Mouse (Mus musculus) frontal cortex, postnatal 36 days (tissue): ENCODE results near the gene Ubxn10.

Source experiments
- DNase-seq, 2 experiments: peaks; one replicate each; pipeline ENCODE4 v3.0.0; 2022; ENCODE audit warnings: low spot score in 2 of 2

Ubxn10 gene

DNA sequence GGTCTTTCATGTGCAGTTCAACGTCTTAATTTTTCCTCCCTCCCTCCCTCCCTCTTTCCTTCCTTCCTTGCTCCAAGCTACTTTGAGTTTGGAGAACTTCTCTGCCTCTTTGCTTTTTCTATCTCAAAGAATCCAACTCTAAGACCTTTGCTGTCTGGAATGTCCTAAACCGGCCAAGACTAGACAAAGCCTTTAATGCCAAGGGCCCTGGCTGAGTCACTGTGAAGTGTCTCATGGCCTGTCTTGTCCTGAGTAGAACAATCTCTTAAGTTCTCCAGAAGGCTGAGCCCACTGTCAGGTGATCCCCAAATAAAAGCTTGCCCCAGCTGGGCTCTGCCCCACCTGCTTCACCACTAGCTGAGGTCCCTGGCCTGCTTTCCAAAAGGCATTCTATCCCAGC lies 34.9 kb downstream of the Ubxn10 start:
- no peak for DNase-seq

DNA sequence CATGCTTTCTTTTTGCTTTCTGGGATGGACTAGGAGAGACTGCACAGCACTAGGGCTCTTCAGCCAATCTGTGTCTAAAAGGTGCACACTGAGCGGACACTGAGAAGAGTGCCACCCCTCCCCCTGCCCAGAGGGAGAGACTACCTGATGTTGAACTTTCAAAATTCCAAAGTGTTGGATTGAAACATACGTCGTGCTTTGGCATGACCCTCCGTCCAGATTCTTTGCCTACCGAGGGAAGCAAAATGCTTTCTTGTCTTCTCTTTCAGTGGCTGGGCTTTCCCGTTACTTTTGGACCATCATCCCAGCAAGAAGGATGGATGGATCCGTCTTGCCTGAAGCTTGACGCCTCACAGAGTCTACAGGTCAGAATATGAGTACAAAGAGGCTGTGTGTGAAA lies 35.9 kb downstream of the Ubxn10 start:
- DNase-seq, result no peak

DNA sequence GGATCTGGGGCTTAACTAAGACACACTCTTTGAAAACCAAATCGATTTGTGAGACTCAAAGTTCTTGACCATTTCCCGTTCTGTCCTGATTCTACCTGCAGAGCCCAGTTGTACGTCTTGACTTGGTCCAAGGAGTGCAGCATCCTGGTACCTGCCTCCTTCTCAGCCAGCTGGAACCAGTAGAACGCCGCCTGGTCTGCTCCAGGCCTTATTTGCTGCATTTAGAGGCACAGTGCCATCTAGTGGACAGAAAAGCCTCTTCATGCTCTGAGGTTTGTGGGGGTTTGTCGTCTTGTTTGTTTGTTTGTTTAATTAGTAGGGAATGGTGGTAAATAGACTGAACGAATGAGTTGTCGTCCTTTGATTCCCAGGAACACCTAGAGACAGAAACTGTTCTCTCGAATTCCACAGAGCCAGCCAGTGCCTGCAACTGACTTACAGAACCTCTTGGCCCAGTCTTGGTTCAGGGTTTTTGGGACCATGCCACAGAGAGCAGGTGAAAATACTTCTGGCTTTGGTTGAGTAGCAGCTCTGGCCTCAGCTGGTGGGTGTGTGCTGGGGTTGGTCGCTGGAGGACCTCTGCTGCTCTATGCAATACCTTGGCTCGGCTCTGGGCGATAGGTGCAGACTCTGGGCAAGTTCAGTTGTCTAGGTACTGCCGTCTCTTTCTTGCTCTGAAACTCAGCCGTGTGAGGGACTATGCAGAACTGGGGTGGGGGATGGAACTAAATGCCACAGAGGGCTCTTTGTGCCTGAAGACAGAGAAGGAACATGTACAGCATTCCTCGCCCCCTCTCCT lies 36.6 kb downstream of the Ubxn10 start:
- peak in 1 of 2 experiments; percentile 75 for DNase-seq

DNA sequence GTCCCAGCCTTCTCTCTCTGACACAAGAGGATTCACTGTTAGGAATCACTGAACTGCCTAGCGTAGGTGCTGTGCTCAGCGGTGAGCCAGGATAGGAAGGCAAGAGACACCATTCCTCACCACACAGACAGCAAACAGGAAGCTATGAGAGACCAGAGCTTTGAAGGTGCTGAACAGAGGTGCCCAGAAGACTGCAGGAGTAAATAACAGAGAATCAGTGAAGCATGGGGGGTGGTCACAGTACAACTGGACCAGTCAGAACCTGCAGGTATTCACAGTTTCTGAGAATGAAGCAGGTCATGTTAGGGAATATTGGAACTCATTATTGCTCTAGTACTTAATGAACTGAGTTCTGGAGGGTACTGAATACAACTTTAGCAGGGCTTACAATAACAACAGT lies 38.7 kb downstream of the Ubxn10 start:
- DNase-seq, result no peak

DNA sequence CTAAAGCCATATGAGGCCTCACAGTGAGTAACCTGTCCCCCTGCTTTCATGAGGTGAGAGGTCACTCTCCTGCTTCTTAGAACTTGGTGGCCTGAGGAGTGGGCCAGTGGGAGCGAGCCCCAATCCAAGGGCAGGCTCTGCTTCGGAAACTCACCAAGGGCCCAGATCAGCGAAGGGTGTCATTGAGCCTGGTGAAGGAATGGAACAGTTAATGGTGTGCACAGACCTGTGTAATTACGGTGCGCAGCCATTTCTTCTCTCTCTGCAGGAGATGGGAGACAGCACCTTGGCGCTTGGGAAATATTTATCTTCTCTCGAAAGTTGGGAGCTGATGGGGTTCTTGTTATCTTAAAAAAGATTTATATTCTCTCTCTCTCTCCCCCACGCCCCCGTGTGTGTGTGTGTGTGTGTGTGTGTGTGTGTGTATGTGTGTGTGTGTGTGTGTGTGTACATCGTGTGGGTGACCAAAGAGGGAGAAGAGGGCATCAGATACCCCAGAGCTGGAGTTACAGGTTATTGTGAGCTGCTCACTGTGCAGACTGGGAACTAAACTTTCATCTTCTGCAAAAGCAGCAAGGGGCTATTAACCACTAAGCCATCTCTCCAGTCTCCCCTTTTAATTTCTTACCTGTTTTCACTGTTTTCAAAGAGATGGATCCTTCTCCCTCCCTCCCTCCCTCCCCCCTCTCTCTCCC lies 39.7 kb downstream of the Ubxn10 start:
- no peak for DNase-seq

DNA sequence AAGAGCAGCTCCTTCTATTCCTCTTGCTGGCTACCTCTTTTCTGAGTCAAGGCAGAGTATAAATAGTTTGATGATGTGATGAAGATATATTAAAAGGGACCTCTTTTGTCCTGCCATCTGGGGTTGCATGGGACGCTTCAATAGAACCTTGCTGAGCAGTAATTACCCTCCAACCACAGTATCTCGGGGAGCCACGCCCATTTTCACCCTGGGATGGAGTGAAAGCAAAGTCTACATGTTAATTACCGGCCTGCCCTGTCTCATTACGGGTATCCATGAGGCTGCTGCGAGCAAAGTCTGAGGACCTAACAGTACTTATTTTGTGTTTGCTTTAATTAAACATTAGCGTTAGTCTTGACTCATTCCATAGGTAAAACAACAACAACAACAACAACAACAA lies 40.2 kb downstream of the Ubxn10 start:
- no peak for DNase-seq

DNA sequence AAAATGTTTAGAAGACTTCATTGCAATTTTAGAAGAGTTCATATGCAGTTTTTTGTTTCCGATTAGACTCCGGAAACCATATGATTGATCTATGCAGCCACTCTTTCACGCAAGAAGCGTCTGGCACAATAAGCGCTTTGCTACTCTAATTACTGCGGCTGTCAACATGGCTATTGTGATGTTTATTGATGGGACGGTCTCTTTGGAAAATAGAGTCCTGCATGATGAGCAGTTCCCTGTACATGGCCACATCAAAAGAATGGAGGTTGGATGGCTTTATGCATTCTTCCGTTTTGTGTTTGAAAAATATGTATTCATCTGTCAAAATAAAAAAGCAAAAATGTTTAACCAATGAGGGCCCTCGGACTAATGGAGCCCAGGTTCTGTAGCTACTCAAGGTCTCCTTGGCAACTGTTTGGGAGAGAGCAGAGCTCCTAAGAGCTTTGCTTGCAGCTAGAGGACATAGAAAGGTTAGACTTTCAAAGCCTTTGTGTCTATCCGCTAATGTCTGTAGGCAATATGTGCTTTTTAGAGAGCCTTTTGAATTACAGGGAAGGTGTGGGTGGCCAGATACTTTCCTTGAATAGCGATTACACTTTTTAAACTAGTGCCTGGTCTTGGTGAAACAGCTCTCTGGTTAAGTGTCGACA lies 43.8 kb downstream of the Ubxn10 start:
- no peak for DNase-seq

DNA sequence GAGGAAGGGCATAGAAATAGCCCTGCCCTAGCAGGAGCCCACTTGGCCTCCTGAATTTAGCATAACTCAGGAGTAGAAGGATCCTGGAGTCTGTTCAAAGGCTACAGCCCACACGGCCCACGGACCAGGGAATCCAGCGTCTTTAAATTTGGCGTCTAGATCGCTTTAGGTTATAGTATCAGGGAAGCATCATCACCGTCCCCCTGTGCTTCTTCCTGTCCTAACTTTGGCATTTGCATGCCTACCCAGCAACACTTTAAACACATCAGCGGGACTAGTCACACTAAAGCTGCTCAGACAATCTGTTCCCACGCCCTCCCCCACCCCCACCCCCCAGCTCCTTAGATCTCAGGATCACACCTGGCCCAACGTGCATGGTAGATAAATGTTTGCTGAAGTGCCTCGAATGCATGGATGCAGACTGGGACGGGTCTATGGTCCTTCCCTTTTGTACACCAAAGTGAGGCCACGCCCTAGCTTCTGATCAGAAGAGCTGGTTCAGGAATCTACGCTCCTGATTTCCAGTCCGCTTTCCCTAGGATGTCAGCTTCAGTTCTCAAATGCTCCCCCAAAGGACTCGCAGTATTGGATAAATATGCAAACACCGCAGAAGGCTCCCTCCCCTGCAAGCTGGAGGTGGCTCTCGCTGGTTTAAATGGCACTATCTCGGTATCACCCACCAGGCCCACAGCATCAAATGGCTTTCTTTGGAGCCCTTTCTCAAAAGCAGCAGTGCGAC lies 45.4 kb downstream of the Ubxn10 start:
- DNase-seq, result peak; percentile 71 to 82

DNA sequence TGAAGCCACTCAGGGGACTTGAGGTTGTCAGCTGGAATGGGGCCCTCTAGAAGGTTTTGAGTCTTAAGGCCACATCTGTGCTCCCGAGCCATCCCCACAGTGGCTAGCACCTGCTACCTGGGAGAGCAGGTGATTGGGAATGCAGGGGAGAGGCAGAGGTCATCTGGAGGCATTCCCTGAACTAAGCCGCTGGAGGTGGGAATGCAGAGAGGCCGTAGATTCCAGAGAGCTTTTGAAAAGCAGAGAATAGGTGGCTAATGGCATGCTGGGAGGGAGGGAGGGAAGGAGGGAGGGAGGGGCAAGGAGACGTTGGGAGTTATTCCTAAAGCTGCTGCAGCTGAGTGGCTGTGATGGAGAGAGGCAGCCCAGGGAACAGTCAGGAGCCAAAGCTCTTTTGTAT lies 46.4 kb downstream of the Ubxn10 start:
- no peak for DNase-seq

DNA sequence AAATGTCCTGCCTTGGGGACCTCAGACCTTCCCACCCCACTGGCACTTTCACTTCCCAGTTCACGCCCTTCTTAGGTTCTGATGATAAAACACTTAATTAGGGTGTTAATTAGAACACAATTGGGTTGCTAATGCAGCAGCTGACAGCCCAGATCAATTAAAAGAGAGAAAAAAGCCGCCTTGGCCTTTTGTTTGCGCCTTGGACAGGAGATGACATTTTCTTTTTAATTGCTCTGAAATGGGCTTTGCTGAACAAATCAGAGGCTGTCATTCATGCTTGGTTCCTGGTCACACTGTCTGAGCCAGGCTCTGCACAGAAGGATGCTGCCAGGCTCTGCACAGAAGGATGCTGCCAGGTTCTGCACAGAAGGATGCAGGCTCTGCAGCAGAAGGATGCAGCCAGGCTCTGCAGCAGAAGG lies 47.9 kb downstream of the Ubxn10 start:
- DNase-seq, result no peak

DNA sequence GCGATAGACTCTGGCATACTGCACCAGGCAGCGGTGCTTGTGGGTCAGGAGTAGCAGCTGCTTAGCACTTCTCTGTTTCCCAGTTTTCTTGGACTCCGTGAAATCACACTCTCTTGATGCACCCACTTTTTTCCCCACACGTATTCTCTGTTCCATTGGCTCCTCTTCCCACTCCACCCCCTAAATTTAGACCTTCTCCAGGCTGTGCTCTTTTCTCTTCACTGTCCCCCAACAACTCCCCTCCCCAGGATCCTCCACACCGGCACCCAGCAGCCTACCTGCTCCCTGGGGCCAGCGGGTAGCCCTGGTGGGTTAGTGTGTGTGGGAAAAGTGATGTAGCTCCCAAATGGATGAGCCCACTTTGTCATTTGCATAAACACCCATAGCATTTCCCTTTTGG lies 51.2 kb downstream of the Ubxn10 start:
- DNase-seq, result peak; percentile 63 to 69

DNA sequence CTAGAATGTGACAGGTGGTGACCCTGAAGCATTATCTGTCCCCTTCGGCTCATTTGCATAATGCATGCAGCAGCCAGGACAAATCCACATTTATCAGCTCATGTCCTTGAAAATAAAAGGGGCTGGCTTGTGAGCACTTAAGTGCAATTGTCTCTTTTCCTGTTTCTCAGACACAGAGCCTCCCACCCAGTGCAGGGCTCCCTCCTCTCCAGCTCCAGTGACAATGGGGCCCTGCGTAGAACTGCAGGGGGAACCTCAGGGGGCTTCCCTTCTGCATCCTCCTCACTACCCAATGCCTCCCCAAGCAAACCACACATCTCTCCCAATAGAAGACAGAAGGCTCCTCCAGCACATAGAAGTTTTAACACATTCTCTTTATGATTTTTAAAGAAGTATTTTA lies 54.2 kb downstream of the Ubxn10 start:
- DNase-seq, result no peak

DNA sequence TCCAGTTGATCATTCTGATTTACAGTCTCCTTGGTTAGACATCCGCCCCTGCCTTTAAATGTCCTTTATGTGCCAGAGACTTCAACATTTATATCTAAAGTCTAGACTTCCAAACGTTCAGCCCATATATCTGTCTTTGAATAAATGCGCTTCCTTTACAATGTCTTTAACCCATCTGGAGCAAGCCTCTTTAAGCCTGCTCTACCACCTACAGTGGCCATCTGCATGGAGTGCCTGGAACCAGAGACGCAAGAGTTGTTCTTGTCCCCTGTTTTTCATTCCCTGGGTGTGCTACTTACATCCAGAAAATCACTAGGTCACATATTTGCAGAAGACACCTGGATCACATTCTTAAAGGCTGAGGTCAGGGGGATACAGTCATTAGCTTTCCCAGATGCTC lies 56.8 kb downstream of the Ubxn10 start:
- no peak for DNase-seq

DNA sequence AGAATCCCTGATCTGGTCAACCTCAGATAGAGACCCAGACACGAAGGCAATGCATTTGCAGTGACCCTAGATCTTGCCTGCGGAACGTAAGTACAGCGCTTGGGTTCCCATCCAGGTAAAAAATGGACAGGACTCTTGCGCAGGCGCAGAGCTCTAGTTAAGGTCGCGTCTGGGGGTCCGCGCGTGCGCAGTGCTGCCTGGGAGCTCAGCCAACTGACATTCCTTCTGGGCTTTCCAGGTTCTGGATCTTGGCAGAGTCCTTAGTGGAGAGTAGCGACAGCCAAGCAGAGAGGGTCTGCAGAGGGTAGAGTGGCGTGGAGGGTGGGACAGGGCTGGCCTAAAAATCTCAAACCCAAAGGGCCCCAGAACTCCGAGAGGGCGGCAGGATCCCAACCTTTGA lies 59.4 kb downstream of the Ubxn10 start:
- DNase-seq, result peak; percentile 67 to 75

DNA sequence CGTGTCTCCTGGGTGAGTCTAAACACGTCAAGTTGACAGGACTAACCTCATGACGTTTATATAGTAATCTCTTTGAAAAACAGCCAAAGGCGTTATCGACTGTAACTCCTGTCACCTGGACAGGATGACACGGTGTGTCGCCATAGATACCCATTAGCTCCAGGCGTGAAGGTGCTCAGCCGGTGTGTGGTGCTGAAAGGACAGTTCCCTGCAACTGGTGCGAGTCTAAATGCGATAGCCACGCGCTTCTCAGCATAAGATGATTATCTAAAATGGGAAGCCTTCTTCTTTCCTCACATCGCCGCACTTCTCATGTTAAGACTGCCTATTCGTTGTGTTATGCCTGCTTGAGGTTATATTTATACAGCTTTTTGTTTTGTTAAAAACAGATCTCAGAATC lies 60.5 kb downstream of the Ubxn10 start:
- no peak for DNase-seq

DNA sequence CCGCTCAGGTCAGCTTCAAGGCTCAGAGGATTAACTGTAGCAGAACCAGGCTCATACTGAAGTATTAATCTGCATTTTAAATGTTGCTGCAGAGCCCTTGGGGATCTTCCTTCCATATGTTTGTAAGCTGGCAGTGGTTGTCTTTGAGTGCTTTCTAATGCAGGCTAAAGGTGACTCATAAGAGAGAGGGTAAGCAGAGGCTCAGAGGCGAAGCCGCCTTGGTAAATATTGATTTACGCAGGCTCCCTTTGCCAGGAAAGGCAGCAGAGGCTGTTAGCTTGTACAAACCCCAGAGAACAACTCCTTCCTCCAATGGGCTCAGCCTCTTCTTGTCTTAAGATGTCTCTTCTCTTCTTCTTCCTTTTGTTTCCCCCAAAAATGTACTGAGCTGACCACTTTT lies 64.8 kb downstream of the Ubxn10 start:
- no peak for DNase-seq

DNA sequence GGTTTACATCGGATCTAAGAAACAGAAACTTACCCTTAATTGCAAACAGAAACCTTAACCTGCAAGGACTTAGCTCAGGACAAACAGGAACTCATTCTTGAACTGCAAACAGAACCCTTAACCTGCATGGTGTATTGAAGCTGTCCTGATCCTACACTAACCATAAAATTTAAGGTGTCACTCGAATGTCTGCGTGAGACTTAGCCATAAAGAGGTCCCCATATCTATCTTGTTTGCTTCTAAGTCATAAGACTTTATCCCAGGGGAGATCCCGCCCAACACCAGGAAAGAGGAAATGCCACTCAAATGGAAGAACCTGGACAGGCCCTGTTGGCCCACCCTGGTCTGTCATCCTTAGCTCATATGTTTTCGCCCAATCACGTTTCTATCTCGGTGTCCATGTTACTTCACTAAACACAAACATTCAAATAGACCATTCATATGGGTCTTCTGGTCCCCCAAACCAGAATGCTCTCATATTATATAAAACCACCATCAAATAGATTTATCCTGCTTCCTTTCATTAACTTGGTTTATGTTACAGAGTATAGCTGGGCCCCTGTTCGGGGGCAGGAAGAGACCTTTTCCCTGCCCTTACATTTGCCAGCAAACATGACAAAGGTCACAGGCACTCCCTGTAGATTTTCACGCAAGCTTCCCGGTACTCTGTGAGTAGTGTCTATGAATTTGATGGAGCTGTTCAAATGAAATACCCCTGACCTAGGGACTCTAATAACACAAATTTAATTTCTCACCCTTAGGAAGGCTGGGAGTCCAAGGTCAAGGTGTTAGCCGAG lies 66.7 kb downstream of the Ubxn10 start:
- no peak for DNase-seq

DNA sequence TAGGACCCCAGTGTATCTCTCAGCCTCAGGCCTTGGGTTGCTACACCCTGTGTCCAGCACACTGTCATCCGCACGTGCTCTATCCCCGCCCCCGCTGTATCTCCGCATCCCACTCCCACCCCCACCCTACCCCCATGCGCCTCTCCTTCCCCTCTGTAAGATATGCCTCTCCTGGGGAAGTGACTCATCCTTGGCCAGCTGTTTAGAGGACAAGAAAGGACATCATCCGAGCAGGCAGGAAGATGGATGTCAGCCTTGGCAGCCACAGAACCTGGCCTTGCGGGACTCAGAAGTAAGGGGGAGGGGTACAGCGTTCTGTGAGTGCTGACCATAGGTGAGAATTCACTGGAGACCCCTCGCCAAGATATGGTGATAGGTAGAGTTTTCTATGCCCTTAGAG lies 70.4 kb downstream of the Ubxn10 start:
- DNase-seq, result no peak

DNA sequence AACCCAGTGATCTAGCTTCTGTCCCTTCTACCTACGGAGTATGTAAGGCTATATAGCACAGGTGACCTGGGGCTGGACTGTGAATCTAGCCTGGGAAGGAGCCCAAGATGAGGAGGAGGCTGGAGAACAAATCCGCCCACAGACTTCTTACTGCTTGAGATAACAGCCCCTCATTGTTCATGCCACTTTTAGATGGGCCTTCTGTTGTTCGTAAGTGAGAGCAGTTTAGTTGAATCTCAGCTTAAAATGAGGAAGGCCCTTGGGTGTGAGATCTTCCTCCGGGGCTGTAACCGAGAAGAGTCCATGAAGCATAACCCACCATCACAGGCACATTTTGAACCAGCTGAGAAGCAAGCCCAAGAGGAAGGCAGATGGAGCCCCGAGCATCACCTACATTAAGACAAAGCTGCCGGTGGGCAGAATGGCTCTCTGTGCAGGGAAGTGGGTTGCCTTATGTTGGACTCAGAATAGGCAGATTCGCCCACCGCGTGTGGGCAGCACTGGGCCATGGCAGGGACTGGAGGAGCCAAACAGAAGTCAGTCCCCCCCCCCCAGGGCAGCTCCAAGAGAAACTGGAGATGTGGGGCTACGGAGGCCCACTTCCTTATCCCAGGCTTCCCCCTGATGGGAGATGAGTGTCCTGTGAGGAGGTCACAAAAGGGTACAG lies 76.9 kb downstream of the Ubxn10 start:
- peak; percentile 44 to 61 for DNase-seq
